Mouse (Mus musculus) brain, embryonic 14.5 days (tissue): ENCODE data around the gene Adamts1.

Source experiments
- CTCF ChIP-seq: fragments of 200-500 bp; IDR thresholded peaks from 2 replicates; pipeline ENCODE4 v1.5.1; 2012; ENCODE audit warnings: inconsistent platforms, mild to moderate bottlenecking, moderate library complexity, borderline replicate concordance; ENCODE audit not compliant: insufficient read depth, insufficient read length; ENCODE audit errors: extremely low read depth
- POLR2A ChIP-seq: fragments of 200-500 bp; IDR thresholded peaks from 2 replicates; pipeline ENCODE4 v1.6.1; 2012; ENCODE audit warnings: mild to moderate bottlenecking, inconsistent platforms, borderline replicate concordance; ENCODE audit not compliant: poor library complexity, insufficient read depth, insufficient read length, severe bottlenecking; ENCODE audit errors: extremely low read depth

- TF ChIP-seq CTCF: no peak
- no peak for TF ChIP-seq POLR2A
Observed at GRCm38 (mm10) chr16:85807072-85807471, 4.2 kb upstream of the Adamts1 start.
